Mouse (Mus musculus): ENCODE results near the gene Dll4. TPM values are rescaled to one million over a fixed set of nuclear protein-coding genes. Genes with fewer than 3 reads are reported as not detected.
A peak's percentile ranks its signal among the peaks of the same experiment; 100 is the strongest.

Gene Dll4
- total RNA-seq, 1 experiment from 2014 or later, result 12.9 TPM

GRCm38 (mm10) chr2:119311544-119311943, 14.0 kb upstream of the Dll4 start:
- DNase-seq, result peak; percentile 46

GRCm38 (mm10) chr2:119312380-119312958, 13.1 kb upstream of the Dll4 start:
- DNase-seq, result no peak

GRCm38 (mm10) chr2:119313780-119314479, 11.7 kb upstream of the Dll4 start:
- no peak for DNase-seq

- no peak for DNase-seq
These were observed 10.8 kb upstream of the Dll4 start for GRCm38 (mm10) chr2:119314742-119315310.

GRCm38 (mm10) chr2:119318043-119318710, 7.4 kb upstream of the Dll4 start:
- DNase-seq, result no peak

GRCm38 (mm10) chr2:119320571-119320970, 5.0 kb upstream of the Dll4 start:
- DNase-seq, result no peak

- no peak for DNase-seq
These were observed 3.6 kb upstream of the Dll4 start for GRCm38 (mm10) chr2:119321771-119322586.

GRCm38 (mm10) chr2:119322587-119323300, 2.8 kb upstream of the Dll4 start:
- DNase-seq, result no peak

- no peak for DNase-seq
These were observed 1.6 kb upstream of the Dll4 start for GRCm38 (mm10) chr2:119323866-119324575.

GRCm38 (mm10) chr2:119324576-119325318, 837 bp upstream of the Dll4 start:
- DNase-seq, result no peak

- no peak for DNase-seq
These were observed 847 bp downstream of the Dll4 start for GRCm38 (mm10) chr2:119326161-119327101.

- DNase-seq, result peak; percentile 58
These were observed 1.5 kb downstream of the Dll4 start for GRCm38 (mm10) chr2:119327102-119327480.

GRCm38 (mm10) chr2:119327942-119328526, 2.5 kb downstream of the Dll4 start:
- no peak for DNase-seq

GRCm38 (mm10) chr2:119328546-119328945, 3.0 kb downstream of the Dll4 start:
- no peak for DNase-seq

- no peak for DNase-seq
These were observed 3.7 kb downstream of the Dll4 start for GRCm38 (mm10) chr2:119329123-119329817.

- DNase-seq, result no peak
These were observed 5.2 kb downstream of the Dll4 start for GRCm38 (mm10) chr2:119330795-119331194.

- DNase-seq, result no peak
These were observed 6.6 kb downstream of the Dll4 start for GRCm38 (mm10) chr2:119332177-119332661.

- no peak for DNase-seq
These were observed 8.6 kb downstream of the Dll4 start for GRCm38 (mm10) chr2:119334135-119334534.

Data from adrenal gland, postnatal 25 days (tissue).